Mouse (Mus musculus) left cerebral cortex, adult 11 months (tissue): ENCODE data around the gene Slc4a10.

Source experiments
- DNase-seq: peaks from one replicate; pipeline ENCODE4 v3.0.0; 2022; ENCODE audit warnings: low spot score

Gene Slc4a10

GRCm38 (mm10) chr2:62278779-62279178, 232.5 kb downstream of the Slc4a10 start:
- DNase-seq = no peak

GRCm38 (mm10) chr2:62279777-62280176, 233.5 kb downstream of the Slc4a10 start:
- no peak for DNase-seq

GRCm38 (mm10) chr2:62285026-62285425, 238.8 kb downstream of the Slc4a10 start:
- no peak for DNase-seq

- DNase-seq = no peak
These were observed 239.6 kb downstream of the Slc4a10 start for GRCm38 (mm10) chr2:62285847-62286246.

- DNase-seq = no peak
These were observed 241.3 kb downstream of the Slc4a10 start for GRCm38 (mm10) chr2:62287532-62287931.

DNA sequence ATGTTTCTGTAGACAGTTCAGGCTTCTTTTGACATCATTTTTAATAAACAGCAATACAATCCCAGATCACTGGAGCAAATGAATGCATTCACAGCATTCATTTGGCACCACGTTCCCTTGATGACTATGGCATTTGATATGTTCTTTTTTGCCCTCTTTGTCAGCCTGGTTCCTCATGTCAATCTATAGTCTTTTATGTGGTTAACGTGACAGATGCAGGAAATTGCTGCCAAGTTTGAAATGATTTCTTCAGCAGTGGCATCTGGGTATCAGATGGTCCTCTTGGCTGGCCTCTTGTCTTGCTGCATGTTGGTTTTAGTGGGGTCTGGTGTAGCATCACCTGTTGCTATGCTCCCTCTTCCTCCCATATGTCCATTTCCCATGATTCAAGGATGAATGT, 247.6 kb downstream of the Slc4a10 start:
- no peak for DNase-seq

GRCm38 (mm10) chr2:62301716-62302115, 255.5 kb downstream of the Slc4a10 start:
- DNase-seq = peak; percentile 46

DNA sequence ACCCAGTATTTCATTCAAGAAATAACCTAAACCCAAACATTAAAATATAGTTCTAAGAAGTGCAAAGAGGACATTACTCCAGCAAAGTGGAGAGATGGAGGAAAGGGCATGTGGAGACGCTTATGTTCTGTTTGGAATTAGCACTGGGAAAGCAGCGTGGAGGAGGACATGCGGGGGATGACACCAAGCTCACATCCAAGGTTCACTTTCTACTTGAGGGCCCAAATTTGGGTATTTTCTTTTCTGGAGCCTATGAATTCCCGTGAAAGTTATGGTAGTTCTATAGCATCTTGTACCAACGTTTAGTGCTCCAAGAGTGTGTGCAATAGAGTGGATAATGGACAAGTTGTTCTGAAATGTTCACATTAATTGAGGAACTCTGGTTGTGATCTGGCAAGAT, 260.7 kb downstream of the Slc4a10 start:
- no peak for DNase-seq

GRCm38 (mm10) chr2:62307477-62307876, 261.2 kb downstream of the Slc4a10 start:
- no peak for DNase-seq

DNA sequence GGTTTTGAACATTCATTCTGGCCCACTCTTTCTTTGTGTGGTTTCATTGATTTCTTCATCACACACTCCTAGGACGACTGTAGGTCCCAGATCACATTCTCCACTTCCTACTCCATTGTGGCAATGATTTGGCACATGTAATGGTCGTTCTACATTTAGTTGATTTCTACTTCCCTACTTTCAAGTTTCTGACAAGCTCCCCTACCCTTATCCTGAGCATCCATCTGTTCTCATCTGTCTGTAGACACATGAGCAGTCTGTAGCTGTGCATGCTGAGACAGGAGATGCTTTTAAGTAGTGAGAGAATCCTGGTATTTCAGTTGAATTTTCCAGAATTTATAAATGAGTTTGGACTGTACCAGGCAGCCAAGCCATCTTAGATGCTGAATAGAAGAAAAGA, 270.7 kb downstream of the Slc4a10 start:
- DNase-seq = no peak

GRCm38 (mm10) chr2:62319489-62319888, 273.2 kb downstream of the Slc4a10 start:
- DNase-seq = no peak

GRCm38 (mm10) chr2:62323078-62323637, 276.9 kb downstream of the Slc4a10 start:
- no peak for DNase-seq

DNA sequence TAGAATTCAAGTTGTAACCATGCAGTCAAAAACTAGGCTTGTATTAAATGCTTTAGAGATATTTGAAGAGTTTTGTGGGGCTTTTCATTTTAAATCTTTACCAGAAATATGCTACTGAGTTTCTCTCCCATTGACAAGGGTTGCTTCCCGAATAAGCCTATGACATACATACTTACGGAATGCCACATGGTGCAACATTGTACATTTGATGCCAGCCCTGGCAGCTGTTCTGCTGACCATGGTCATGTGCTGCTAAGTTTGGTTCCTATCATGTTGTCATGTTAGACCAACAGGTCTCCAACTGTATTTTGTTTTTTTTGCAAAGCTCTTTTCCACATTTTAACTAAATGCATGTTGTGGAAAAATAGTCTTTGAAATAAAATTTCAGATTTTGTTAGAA, 279.1 kb downstream of the Slc4a10 start:
- DNase-seq = no peak

DNA sequence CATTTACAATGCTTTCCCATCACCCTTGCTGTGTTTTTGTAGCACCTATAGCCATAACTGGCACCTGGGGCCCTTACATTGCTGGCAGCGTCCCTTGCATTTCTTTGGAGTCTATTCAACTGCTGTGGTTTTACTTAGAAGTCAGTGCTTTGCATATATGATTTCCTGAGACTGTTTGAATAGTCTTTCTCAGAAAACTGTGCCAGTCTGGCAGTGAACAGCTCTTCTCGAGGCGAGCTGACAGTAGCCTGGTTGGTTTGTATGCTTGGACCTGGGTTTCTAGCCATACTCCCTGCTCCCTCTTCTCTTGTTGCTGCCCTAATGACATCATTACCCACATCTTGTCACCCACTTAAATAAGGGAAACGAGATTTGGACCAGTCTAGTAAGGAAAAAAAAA, 285.7 kb downstream of the Slc4a10 start:
- DNase-seq = no peak

GRCm38 (mm10) chr2:62332465-62332864, 286.2 kb downstream of the Slc4a10 start:
- DNase-seq = no peak

DNA sequence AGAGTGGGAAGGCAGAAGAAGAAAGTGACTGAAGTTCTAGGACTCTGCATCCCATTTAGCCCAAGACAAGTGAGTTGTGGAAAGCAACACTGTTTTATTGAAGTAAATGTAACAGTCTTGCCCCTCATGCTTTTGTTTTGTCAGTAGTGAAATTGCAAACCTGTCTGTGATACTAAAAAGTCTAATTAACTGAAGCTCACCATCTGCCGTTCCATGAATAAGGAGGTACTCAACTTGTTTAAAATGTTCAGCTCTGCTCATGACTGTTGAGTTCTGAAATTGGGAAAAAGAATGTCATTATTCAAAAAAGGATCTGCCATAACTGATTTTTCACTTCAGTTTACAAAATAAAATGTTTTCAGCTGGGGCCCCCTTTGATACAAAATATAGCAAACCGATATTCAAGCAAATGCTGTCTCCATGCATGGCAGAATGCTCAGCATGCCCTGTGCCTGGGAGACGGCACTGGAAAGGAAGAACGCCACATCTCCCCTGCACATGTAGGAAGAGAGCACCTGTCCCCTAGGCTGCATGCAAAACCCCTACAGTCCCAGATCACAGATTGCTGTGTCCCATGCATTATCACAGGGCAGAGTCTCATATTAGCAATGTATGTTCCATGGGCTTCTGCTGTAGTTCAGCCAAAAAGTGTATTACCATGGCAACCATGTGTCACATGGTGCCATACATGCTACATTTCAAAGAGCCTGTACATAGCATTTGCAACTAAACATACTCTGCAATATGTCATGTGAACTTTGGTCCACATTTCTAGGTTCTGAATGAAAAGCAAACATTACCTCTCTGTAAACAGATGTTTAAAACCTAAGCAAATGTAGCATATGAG, 288.4 kb downstream of the Slc4a10 start:
- no peak for DNase-seq

- DNase-seq = no peak
These were observed 290.8 kb downstream of the Slc4a10 start for GRCm38 (mm10) chr2:62337086-62337485.

GRCm38 (mm10) chr2:62339222-62339944, 293.1 kb downstream of the Slc4a10 start:
- DNase-seq = no peak

GRCm38 (mm10) chr2:62341061-62341733, 294.9 kb downstream of the Slc4a10 start:
- DNase-seq = no peak

GRCm38 (mm10) chr2:62341734-62342128, 295.5 kb downstream of the Slc4a10 start:
- DNase-seq = no peak

DNA sequence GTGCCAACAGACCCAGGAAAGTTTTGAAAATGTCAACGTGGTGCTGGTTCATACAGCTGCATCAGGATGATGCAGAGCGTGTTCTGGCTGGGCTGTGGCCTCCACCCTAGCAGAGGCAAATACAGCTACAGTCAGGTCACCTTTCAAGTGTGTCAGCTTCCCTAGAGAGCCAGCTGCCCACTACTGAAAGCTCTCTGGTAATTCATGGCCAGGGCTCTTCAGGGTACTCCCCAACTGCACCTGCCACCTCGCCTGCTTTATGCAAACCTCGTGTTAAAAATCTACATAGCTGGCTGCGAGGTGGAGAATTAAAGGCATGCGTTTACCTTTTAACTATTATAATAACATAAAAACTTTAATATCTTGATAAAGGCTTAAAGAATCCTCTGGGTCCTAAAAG, 298.1 kb downstream of the Slc4a10 start:
- no peak for DNase-seq

- DNase-seq = no peak
These were observed 300.5 kb downstream of the Slc4a10 start for GRCm38 (mm10) chr2:62346771-62347170.

- DNase-seq = no peak
These were observed 301.5 kb downstream of the Slc4a10 start for GRCm38 (mm10) chr2:62347762-62348161.
